8 mouse cellular contexts compared by ENCODE assay signal in genomic region chr10:37139443-37140165, GRCm38 (mm10). TPM values are rescaled to one million over a fixed set of nuclear protein-coding genes. Genes with fewer than 3 reads are reported as not detected.
DNase-seq lines count a peak whose midpoint lies in the region; ATAC-seq and TF ChIP-seq lines count a peak whose summit lies in the region.

No protein-coding gene starts in this region.

- peak; percentile 22 for DNase-seq in urinary bladder, postnatal 25 days (ENCODE audit: low spot score)
- DNase-seq in urinary bladder, postnatal 10 days (ENCODE audit: low spot score) = no peak
- DNase-seq in heart, adult 18-20 months = peak; percentile 36 to 76
- peak; percentile 28 for DNase-seq in kidney, adult 9 months
- DNase-seq in thymus, postnatal 36 days = peak; percentile 46 to 56

- no peaks in the 10 kb centered on the region for H3K9me3 ChIP-seq in liver, embryonic 12.5 days (replicated peaks)
- no peaks in the 10 kb centered on the region for H3K9me3 ChIP-seq in neural tube, embryonic 12.5 days

- peak overlapping the region; percentile 41 for H3K27ac ChIP-seq in cortical plate, adult 2 months (ENCODE audit: insufficient read depth, low read length)
- H3K27ac ChIP-seq in liver, embryonic 12.5 days = peak overlapping the region; percentile 64
- H3K27ac ChIP-seq in neural tube, embryonic 12.5 days = peak overlapping the region; percentile 98

- peaks cover 7% of the 10 kb centered on the region for H3K36me3 ChIP-seq in liver, embryonic 12.5 days
- peaks cover 12% of the 10 kb centered on the region for H3K36me3 ChIP-seq in neural tube, embryonic 12.5 days

- TF ChIP-seq CTCF in cortical plate, adult 2 months (IDR thresholded peaks at IDR 0.05; ENCODE audit: extremely low read depth, insufficient read depth, low read length) = no peak

- no peak for TF ChIP-seq POLR2A in cortical plate, adult 2 months (IDR thresholded peaks at IDR 0.05; ENCODE audit: extremely low read depth, insufficient read depth, low read length)

- no peaks in the 10 kb centered on the region for H3K4me1 ChIP-seq in cortical plate, adult 2 months (ENCODE audit: control insufficient read depth, insufficient read depth, low read length)
- H3K4me1 ChIP-seq in liver, embryonic 12.5 days = peaks cover 46% of the 10 kb centered on the region
- peaks cover 7% of the 10 kb centered on the region; the same call in 1 of the 2 replicates for H3K4me1 ChIP-seq in neural tube, embryonic 12.5 days

- peak overlapping the region; percentile 98 for H3K4me3 ChIP-seq in cortical plate, adult 2 months (ENCODE audit: insufficient read depth, low read length)
- peak overlapping the region; percentile 68 for H3K4me3 ChIP-seq in liver, embryonic 12.5 days
- H3K4me3 ChIP-seq in neural tube, embryonic 12.5 days = peak overlapping the region; percentile 100

- peak overlapping the region; percentile 91 for H3K4me2 ChIP-seq in liver, embryonic 12.5 days
- H3K4me2 ChIP-seq in neural tube, embryonic 12.5 days (replicated peaks) = peak overlapping the region; percentile 66

- under 1% methylated on average over 26 of the region's 26 CpGs for WGBS in liver, embryonic 12.5 days (ENCODE audit: insufficient replicate concordance)
- under 1% methylated on average over 26 of the region's 26 CpGs for WGBS in neural tube, embryonic 12.5 days

- H3K27me3 ChIP-seq in liver, embryonic 12.5 days (replicated peaks) = peaks cover 70% of the 10 kb centered on the region
- no peaks in the 10 kb centered on the region for H3K27me3 ChIP-seq in neural tube, embryonic 12.5 days (replicated peaks)

- ATAC-seq in liver, embryonic 12.5 days = no peak
- ATAC-seq in neural tube, embryonic 12.5 days (ENCODE audit: low FRiP score, low read depth) = no peak

- peak overlapping the region; percentile 58 for H3K9ac ChIP-seq in liver, embryonic 12.5 days
- peak overlapping the region; percentile 100 for H3K9ac ChIP-seq in neural tube, embryonic 12.5 days

RNA-seq across cellular contexts. Expression of gene Marcks, which starts 0.9 kb away (rescaled TPM):
- 84.5 and 87.9 TPM in 2 replicates for polyA plus RNA-seq in cortical plate, adult 2 months (2012; rRNA removed)
- total RNA-seq in heart, adult 18-20 months (2021) = 10 to 100 TPM; 31.1 to 31.3 TPM
- 34.9 and 37.0 TPM in 2 replicates for polyA plus RNA-seq in liver, embryonic 12.5 days (2016; fragmentation: Nextera tagmentation; extraction: Ambion mirVana)
- 302 and 309 TPM in 2 replicates for polyA plus RNA-seq in neural tube, embryonic 12.5 days (2016; fragmentation: Nextera tagmentation; extraction: Ambion mirVana)

Comparison
In these comparisons a context has a peak if more than half of its experiments do, and no peak if none do; other contexts are left out.
1. H3K27ac ChIP-seq: peak in every context shown above with its lines; median percentile 98 in neural tube, embryonic 12.5 days; 64 in liver, embryonic 12.5 days; 41 in cortical plate, adult 2 months.